Mouse (Mus musculus): Measurements from ENCODE around the gene Mcm3.

DNA sequence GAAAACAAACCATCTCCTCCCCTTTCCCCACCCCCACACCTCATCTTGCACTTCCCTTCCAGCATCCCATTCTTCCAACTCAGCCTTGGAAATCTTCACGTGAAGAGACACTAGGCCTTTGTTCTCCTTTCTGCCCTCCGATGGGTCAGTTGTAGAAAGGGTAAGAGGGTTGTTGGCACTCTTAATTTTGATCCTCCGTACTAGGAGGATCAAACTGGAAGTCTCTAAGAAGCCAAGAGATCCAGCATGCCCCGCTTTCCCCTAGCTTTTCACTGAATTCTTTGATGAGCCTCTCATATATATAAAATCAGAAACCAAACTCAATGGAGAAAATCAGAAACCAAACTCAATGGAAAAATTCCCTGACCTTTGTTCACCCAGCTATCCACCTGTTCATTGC lies 3.4 kb upstream of the Mcm3 start:
- TF ChIP-seq CTCF (IDR thresholded peaks at IDR 0.05) (no peak), POLR2A (IDR thresholded peaks at IDR 0.05; ENCODE audit: insufficient read depth, low read depth, low read length) (no peak)

All from heart, adult 2 months (tissue).